Mouse (Mus musculus): Measurements from ENCODE around the gene Phf10. TPM values are rescaled to one million over a fixed set of nuclear protein-coding genes. Genes with fewer than 3 reads are reported as not detected.
"Not testable (repeated sequence)": the region's sequence is repeated elsewhere in the genome, so short reads cannot be mapped to it uniquely, and the experiment has no call there.

Phf10 gene
- total and polyA plus RNA-seq, 2 experiments from 2014 or later: 13.2 to 59.3 TPM

DNA sequence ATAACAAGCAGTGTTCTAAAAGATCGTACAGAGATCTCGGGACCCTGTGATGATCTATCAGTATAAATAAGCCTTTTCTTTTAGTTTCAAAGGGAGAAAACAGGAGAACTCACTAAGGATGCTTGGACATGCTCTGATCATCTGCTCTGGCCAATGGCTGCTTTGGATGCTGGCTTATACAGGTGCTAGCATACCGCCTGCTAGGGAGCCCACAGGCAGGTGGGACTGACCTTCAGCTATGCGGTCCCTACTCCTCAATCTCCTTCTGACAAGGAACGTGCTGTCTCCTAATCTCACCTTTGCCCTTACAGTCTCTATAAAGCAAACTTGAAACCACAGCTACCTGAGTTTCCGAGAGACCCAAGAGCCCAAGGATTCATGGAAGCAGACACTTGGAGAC, 56.9 kb downstream of the Phf10 start:
- Histone ChIP-seq H3K4me2 (ENCODE audit: low read depth) (no peak overlapping the region), H3K9me3 (ENCODE audit: low read length) (no peaks in the 10 kb centered on the region), H3K9ac (no peak overlapping the region), H3K36me3 (ENCODE audit: insufficient read depth) (no peaks in the 10 kb centered on the region), H3K4me3 (ENCODE audit: low read depth, low read length) (no peak overlapping the region), H3K27ac (ENCODE audit: low read depth, low read length) (no peak overlapping the region), H3K27me3 (ENCODE audit: insufficient read depth, low read length) (no peaks in the 10 kb centered on the region; the same call in 1 of the 2 replicates), H3K4me1 (ENCODE audit: insufficient read depth) (no peaks in the 10 kb centered on the region)
- ATAC-seq (no peak), DNase-seq (no peak)
- 84% methylated on average over 6 of the region's 6 CpGs for WGBS
- TF ChIP-seq CTCF (IDR thresholded peaks at IDR 0.05; ENCODE audit: low read depth): no peak

DNA sequence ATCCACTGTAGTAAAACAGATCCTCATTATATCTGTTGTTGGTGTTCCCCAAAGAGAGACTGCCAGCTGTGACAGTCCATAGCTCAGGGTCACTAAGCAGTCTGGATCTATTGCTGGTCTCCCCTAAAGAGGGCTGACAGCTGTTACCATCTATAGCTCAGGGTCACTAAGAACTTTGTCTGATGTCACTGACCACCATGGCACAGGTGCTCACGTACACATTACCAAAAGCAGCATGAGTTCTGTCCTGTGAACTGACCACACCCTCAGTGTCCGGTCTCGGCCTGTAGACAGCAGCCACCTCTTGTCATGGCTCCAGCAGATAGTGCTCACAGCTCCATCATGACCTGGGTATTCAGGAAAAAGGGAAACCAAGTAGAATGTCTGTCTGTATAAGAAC, 57.9 kb downstream of the Phf10 start:
- no peak for DNase-seq
- Histone ChIP-seq H3K27me3 (ENCODE audit: insufficient read depth, low read length) (no peaks in the 10 kb centered on the region; the same call in 1 of the 2 replicates), H3K4me1 (ENCODE audit: insufficient read depth) (no peaks in the 10 kb centered on the region), H3K4me2 (ENCODE audit: low read depth) (no peak overlapping the region), H3K9ac (no peak overlapping the region), H3K9me3 (ENCODE audit: low read length) (no peaks in the 10 kb centered on the region), H3K4me3 (ENCODE audit: low read depth, low read length) (no peak overlapping the region), H3K36me3 (ENCODE audit: insufficient read depth) (no peaks in the 10 kb centered on the region), H3K27ac (ENCODE audit: low read depth, low read length) (no peak overlapping the region)
- no peak for ATAC-seq
- WGBS: 83% methylated on average over 3 of the region's 3 CpGs
- TF ChIP-seq CTCF (IDR thresholded peaks at IDR 0.05; ENCODE audit: low read depth): no peak

- WGBS: 89% methylated on average over 1 of the region's 1 CpGs
- Histone ChIP-seq H3K4me2 (ENCODE audit: low read depth) (no peak overlapping the region), H3K9ac (no peak overlapping the region), H3K36me3 (ENCODE audit: insufficient read depth) (no peaks in the 10 kb centered on the region), H3K9me3 (ENCODE audit: low read length) (no peaks in the 10 kb centered on the region), H3K27me3 (ENCODE audit: insufficient read depth, low read length) (no peaks in the 10 kb centered on the region; the same call in 1 of the 2 replicates), H3K27ac (ENCODE audit: low read depth, low read length) (no peak overlapping the region), H3K4me1 (ENCODE audit: insufficient read depth) (no peaks in the 10 kb centered on the region), H3K4me3 (ENCODE audit: low read depth, low read length) (no peak overlapping the region)
- no peak for DNase-seq
- no peak for TF ChIP-seq CTCF (IDR thresholded peaks at IDR 0.05; ENCODE audit: low read depth)
- no peak for ATAC-seq
These were observed 62.1 kb downstream of the Phf10 start for GRCm38 (mm10) chr17:14898972-14899371.

- H3K9ac ChIP-seq; H3K36me3 ChIP-seq (ENCODE audit: insufficient read depth); H3K4me1 ChIP-seq (ENCODE audit: insufficient read depth); DNase-seq; H3K9me3 ChIP-seq (ENCODE audit: low read length); H3K4me3 ChIP-seq (ENCODE audit: low read depth, low read length); H3K4me2 ChIP-seq (ENCODE audit: low read depth); H3K27ac ChIP-seq (ENCODE audit: low read depth, low read length); H3K27me3 ChIP-seq (ENCODE audit: insufficient read depth, low read length); ATAC-seq: not testable (repeated sequence)
These were observed 66.0 kb downstream of the Phf10 start for GRCm38 (mm10) chr17:14895058-14895457.

Other genes with a start within 250 kb of the Phf10 start
- 1.1 and 1.6 TPM in 2 replicates for gene Wdr27, start 18.1 kb downstream of the Phf10 start, total RNA-seq (2014; rRNA removed)
- gene Wdr27, start 18.1 kb downstream of the Phf10 start, polyA plus RNA-seq (2015; fragmentation: Nextera tagmentation; extraction: Ambion mirVana): 9.5 and 10.0 TPM in 2 replicates
- 21.1 and 24.2 TPM in 2 replicates for gene 1600012H06Rik, start 18.1 kb downstream of the Phf10 start, total RNA-seq (2014; rRNA removed)
- gene 1600012H06Rik, start 18.1 kb downstream of the Phf10 start, polyA plus RNA-seq (2015; fragmentation: Nextera tagmentation; extraction: Ambion mirVana): 27.1 and 29.2 TPM in 2 replicates
- gene 9030025P20Rik, start 17.2 kb upstream of the Phf10 start, total RNA-seq (2014; rRNA removed): 8.3 and 8.9 TPM in 2 replicates
- gene 9030025P20Rik, start 17.2 kb upstream of the Phf10 start, polyA plus RNA-seq (2015; fragmentation: Nextera tagmentation; extraction: Ambion mirVana): 4.9 and 7.6 TPM in 2 replicates
- gene Gm3417, start 17.5 kb upstream of the Phf10 start, total RNA-seq (2014; rRNA removed): not detected in 2 replicates
- gene Gm3417, start 17.5 kb upstream of the Phf10 start, polyA plus RNA-seq (2015; fragmentation: Nextera tagmentation; extraction: Ambion mirVana): 2.9 and 4.0 TPM in 2 replicates
- gene Gm3435, start 48.9 kb upstream of the Phf10 start, total RNA-seq (2014; rRNA removed): 4.4 and 5.8 TPM in 2 replicates
- 8.4 and 10.3 TPM in 2 replicates for gene Gm3435, start 48.9 kb upstream of the Phf10 start, polyA plus RNA-seq (2015; fragmentation: Nextera tagmentation; extraction: Ambion mirVana)
- 37.5 and 39.8 TPM in 2 replicates for gene Ermard, start 79.9 kb upstream of the Phf10 start, total RNA-seq (2014; rRNA removed)
- 30.5 and 48.3 TPM in 2 replicates for gene Ermard, start 79.9 kb upstream of the Phf10 start, polyA plus RNA-seq (2015; fragmentation: Nextera tagmentation; extraction: Ambion mirVana)
- gene Tcte3, start 80.2 kb upstream of the Phf10 start, total RNA-seq (2014; rRNA removed): not detected in 2 replicates
- 1.2 TPM in 1 of 2 replicates, not detected in the other for gene Tcte3, start 80.2 kb upstream of the Phf10 start, polyA plus RNA-seq (2015; fragmentation: Nextera tagmentation; extraction: Ambion mirVana)
- gene Gm3448, start 80.3 kb upstream of the Phf10 start, total RNA-seq (2014; rRNA removed): 6.2 TPM in 2 replicates
- gene Gm3448, start 80.3 kb upstream of the Phf10 start, polyA plus RNA-seq (2015; fragmentation: Nextera tagmentation; extraction: Ambion mirVana): 1.9 and 2.2 TPM in 2 replicates

All from forebrain, postnatal 0 days (tissue).